Mouse (Mus musculus) heart, postnatal 4 days (tissue): ENCODE data around the gene Gm49601. TPM values are rescaled to one million over a fixed set of nuclear protein-coding genes. Genes with fewer than 3 reads are reported as not detected.

Experiments
- DNase-seq: peaks from one replicate; pipeline ENCODE4 v3.0.0; 2021
- total RNA-seq, 2 experiments: library from RNA; stranded (reverse); gene quantifications; 2 replicates each; pipeline ENCODE4 v1.2.3; 2021

The Gm49601 gene
- total RNA-seq, 2 experiments from 2014 or later, result 4.0 to 5.1 TPM

- no peak for DNase-seq
Measured at GRCm38 (mm10) chr16:18582426-18583148, 43.6 kb downstream of the Gm49601 start.

DNA sequence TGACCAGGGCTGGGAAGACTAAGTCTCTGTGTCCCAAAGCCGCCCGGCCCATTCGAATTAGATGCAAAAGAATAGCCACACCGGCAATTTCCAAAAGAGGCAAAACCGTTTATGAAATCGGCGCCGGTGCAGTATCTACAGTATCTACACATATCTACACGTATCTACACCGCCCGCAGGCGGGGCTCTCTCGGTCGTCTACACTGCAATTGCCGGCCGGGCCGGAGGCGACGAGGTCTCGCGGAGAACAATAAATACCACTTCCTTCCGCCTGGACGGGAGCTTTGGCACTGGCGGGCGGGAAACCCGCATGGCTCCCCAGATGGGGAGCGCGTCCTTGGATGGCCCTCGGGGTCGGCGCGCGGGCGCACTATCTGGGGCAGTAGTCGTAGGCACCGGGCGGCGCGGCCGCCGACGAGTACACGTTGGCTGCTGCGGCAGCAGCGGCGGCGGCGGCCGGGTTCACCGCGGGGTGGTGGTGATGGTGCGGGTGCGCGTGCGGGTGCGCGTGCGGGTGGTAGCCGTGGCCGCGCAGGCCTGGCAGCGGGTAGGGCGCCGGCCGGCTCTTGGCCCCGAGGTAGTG lies 44.5 kb downstream of the Gm49601 start:
- peak; percentile 28 for DNase-seq

DNA sequence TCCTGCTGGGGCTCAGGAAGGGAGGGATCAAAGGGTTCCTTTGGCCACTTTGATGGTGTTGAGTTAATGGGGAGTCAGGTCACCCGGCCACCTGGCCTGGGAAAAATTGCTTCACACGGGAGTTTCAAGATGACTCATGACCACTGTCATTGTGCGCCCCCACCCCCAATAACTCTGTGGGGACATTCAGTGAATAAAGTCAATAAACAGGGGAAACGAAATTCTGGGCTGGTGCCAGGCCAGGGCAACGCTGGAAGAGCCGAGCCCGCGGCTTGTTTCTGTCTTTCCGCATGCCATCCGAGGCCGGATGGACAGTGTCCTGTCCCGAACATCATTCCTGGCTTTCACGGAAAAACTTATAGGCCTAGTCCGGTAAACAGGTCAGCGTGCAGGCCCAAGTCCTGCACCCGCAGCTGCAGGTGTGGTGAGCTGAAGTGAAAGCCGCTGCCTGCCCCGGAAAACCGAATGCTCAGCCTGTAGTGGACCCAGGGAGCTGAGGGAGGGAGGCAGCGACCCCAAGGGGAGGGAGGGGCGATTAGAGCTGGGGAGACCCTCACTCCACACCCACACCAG lies 45.1 kb downstream of the Gm49601 start:
- no peak for DNase-seq

GRCm38 (mm10) chr16:18580389-18580788 lies 45.8 kb downstream of the Gm49601 start:
- DNase-seq, result no peak

DNA sequence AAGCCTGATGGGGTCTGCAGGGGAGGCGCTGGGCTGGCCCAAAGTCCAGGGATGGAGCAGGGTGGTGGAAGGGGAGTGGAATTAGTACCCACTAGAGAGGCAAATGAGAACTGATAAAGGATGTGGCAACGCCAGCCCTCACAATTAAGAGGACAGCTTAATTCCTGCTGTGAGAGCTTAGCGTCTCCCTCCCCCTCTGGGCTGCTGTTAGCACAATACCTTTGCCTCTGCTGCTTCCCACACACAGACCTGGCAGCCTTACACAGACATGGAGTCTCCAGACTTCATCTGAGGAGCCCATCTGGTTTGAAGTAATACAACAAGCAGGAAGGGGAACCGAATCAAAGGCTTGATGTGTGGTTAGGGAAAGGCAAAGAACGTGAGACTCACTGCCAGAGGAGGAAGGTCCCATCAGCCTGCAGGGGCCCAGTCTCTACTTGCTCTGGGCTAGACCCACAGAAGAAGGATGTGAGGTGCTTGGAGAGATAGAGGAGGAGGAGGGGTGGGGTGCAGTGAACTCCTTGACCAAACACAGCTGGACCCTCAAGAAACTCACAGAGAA lies 48.5 kb downstream of the Gm49601 start:
- DNase-seq, result no peak

GRCm38 (mm10) chr16:18577071-18577470 lies 49.2 kb downstream of the Gm49601 start:
- no peak for DNase-seq

DNA sequence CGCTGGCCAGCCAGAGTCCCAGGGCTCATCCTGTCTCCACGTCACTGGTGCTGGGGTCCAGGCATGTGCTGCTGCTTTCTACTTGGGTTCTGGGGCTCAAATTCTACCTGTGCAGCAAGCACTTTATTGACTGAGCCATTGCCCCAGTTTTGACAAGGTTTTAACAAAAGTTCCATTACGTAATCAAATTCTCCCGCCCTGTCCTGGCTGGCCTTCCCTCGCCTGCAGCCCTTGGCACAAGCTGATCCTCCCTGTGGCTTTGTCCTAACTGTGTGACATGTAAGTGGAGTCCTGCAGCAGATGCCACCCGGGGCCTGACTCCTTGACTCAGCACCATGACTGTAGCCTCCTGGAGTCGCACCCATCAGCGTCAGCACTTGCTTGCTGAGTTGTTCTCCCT lies 52.0 kb downstream of the Gm49601 start:
- no peak for DNase-seq

Other genes with a start within 250 kb of the Gm49601 start
- 10 to 100 TPM; 26.7 to 29.0 TPM for gene Txnrd2, start 200.0 kb downstream of the Gm49601 start, total RNA-seq
- 100 to 1,000 TPM; 116 to 122 TPM for gene Comt, start 199.6 kb downstream of the Gm49601 start, total RNA-seq
- gene Gnb1l, start 127.7 kb downstream of the Gm49601 start, total RNA-seq, result 1 to 10 TPM; 6.3 to 7.9 TPM
- 1 to 10 TPM; 5.5 to 5.6 TPM for gene Rtl10, start 127.5 kb downstream of the Gm49601 start, total RNA-seq
- gene Tbx1, start 35.8 kb downstream of the Gm49601 start, total RNA-seq, result under 1 TPM; 0.55 to 0.68 TPM
- gene Gp1bb, start 4.0 kb downstream of the Gm49601 start, total RNA-seq, result 1 to 10 TPM in 1 of 2 experiments, under 1 TPM in 1; 0.32 to 1.1 TPM
- gene Sept5, start 3.5 kb upstream of the Gm49601 start, total RNA-seq, result 10 to 100 TPM; 10.4 to 15.2 TPM
- 10 to 100 TPM; 85.2 to 89.4 TPM for gene Cldn5, start 150.4 kb upstream of the Gm49601 start, total RNA-seq
- 10 to 100 TPM; 73.1 to 76.0 TPM for gene Ufd1, start 185.4 kb upstream of the Gm49601 start, total RNA-seq
- gene Cdc45, start 185.6 kb upstream of the Gm49601 start, total RNA-seq, result 10 to 100 TPM; 23.6 to 24.0 TPM
- gene 2510002D24Rik, start 210.2 kb upstream of the Gm49601 start, total RNA-seq, result 10 to 100 TPM; 18.8 to 20.8 TPM
- gene Gm28539, start 210.2 kb upstream of the Gm49601 start, total RNA-seq, result under 1 TPM; 0.09 to 0.52 TPM